Comparison of ENCODE assay signal across 23 mouse cellular contexts in the genomic region with DNA sequence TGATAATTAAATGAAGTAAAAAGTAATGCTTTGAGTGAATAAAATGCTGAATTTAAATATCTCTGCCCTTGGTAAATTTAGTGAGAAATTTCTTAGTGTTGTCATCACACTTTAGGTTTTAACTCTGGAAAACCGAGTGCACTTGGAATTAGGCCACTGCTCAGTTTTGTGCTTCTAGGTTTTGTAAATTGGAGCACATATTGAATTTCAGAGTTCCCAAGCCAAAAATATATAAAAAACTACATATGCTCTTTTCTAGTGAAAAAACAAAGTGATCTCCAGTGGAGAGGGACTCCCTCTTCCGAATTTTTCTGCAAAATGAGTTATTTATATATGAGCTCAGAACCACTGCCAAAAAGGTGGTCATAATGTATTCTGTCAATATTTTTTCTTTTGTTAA. TPM values are rescaled to one million over a fixed set of nuclear protein-coding genes. Genes with fewer than 3 reads are reported as not detected.
DNase-seq lines count a peak whose midpoint lies in the region; ATAC-seq lines count a peak whose summit lies in the region.
"Had no signal": no experiment of that assay in that cellular context is flagged by ENCODE, and none has a peak within 500 bp of the region (broad histone marks: within the 10 kb centered on the region; RNA-seq: fewer than 3 reads in every experiment).

No protein-coding gene starts in this region.

- DNase-seq in frontal cortex, postnatal 25 days (ENCODE audit: low spot score in 2 of 2), result no peak
- peak; percentile 3 to 32 for DNase-seq in left cerebral cortex, postnatal 14 days (ENCODE audit: low spot score in 2 of 2)
- no peak for DNase-seq in left cerebral cortex, postnatal 4 days
- DNase-seq in right cerebral cortex, postnatal 10 days (ENCODE audit: low spot score in 2 of 2), result peak; percentile 33 to 42
- no peak for DNase-seq in right cerebral cortex, adult 2 months (ENCODE audit: low spot score in 2 of 2)
- DNase-seq in telencephalon, adult 2 months (ENCODE audit: low read depth, low spot score), result peak; percentile 50
- DNase-seq in kidney, postnatal 36 days, result no peak
- DNase-seq: adrenal gland, adult 2 months; adrenal gland, postnatal 14 days; cerebellum, adult 18-20 months; cerebellum, adult 9-10 months; cerebellum, postnatal 14 days; gastrocnemius, postnatal 25 days; heart, adult 18-20 months; heart, postnatal 10 days; heart, postnatal 36 days had no signal

- ATAC-seq in frontal cortex, adult (ENCODE audit: low TSS enrichment), result peak; percentile 88
- ATAC-seq: CD4-positive, CD25-positive, alpha-beta regulatory T cell, adult 4 months; forebrain, embryonic 16.5 days; hindbrain, embryonic 16.5 days had no signal

- intact Hi-C loops in left cerebral cortex, postnatal 14 days (cut with DNase I), result no loop called here
- intact Hi-C loops in left cerebral cortex, postnatal 4 days (cut with DNase I), result no loop called here

RNA-seq across cellular contexts. Expression of gene Trim52, which starts 45.2 kb away (rescaled TPM):
- not detected for total RNA-seq in left cerebral cortex, postnatal 14 days (2021)
- total RNA-seq in left cerebral cortex, postnatal 4 days (2021), result not detected
- total RNA-seq: adrenal gland, adult 2 months; adrenal gland, postnatal 14 days; adrenal gland, postnatal 4 days; gastrocnemius, adult 8-10 months; gastrocnemius, postnatal 25 days; heart, adult 18-20 months; heart, postnatal 10 days; heart, postnatal 36 days; MEL had no signal

Comparison
In these comparisons a context has a peak if more than half of its experiments do, and no peak if none do; other contexts are left out.
1. DNase-seq: peak in left cerebral cortex, postnatal 14 days (2 of 2), right cerebral cortex, postnatal 10 days (2 of 2) and telencephalon, adult 2 months (single experiment); none in frontal cortex, postnatal 25 days (0 of 2), left cerebral cortex, postnatal 4 days (single experiment), right cerebral cortex, adult 2 months (0 of 2) and kidney, postnatal 36 days (0 of 2).